Mouse (Mus musculus): Measurements from ENCODE around the gene Egfl7.

The Egfl7 gene

DNA sequence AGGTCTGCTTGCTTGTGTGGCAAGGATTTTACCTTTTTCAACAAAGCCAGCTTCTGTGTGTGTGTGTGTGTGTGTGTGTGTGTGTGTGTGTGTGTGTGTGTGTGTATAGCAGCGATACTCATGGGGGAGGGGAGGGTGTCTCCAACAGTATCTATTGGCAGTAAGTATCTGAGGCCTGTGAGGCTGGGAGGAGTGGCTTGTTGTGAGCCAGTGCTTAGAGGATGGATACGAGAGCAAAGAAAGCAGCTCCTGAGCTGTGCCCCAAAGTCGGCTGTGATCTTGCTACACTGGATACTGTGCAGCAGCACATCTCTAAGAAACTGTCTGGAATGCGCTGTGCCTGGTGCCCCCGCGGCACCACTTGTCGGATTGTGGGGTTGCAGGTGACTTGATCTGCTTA, 38.1 kb downstream of the Egfl7 start:
- no peak for DNase-seq

DNA sequence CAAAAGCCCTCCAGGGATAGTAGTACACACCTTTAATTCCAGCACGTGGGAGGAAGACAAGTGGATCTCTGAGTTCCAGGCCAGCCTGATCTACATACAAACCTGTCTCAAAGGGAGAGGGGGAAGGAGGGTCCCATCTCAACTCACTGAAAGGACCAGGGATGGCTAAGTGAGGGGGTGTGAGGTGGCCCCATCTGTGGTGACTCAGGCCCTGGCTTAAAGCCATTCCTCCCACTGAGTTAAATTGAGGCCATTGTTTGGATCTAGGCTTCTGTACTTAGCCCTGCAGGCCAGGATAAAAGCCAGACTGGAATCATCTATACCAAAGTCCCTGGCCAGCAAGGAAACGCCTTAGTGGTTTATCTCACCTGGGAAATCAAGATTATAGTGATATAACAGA, 41.4 kb downstream of the Egfl7 start:
- DNase-seq, result no peak

DNA sequence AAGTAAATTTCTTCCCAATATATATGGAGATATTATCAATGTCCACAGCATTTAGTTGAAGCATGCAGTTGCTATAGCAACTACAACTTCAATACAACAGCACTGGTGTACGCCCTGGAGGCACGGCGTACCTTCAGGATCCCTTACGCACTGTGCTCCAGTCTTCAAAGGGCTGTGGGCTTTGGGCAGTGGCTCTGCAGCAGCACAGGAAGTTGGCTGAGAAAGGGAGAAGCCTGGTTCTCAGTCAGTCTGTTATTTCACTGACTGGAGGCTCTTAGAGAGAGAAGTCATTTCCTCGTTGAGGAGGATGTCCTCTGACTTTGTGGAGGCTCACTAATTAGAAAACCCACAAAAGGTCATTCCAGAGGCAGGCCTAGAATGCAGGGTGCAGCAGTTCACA, 43.2 kb downstream of the Egfl7 start:
- DNase-seq, result no peak

DNA sequence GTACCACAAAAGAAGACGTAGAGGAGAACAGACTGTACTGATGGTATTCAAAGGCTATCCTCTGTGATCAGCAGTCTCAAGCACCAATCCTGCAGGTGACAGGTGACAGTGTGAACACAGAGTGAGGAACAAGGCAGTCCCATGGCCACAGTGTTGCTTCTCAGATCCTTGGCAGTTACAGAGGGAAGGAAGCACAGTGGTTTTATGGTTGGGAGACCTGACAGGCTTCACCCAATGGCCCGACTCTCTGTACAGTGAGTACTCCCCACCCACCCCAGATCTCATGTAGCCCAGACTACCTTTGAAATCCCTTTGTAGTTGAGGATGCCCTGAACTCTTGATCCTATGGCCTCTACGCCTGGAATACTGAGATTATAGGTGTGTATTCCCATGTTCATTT, 45.6 kb downstream of the Egfl7 start:
- no peak for DNase-seq

DNA sequence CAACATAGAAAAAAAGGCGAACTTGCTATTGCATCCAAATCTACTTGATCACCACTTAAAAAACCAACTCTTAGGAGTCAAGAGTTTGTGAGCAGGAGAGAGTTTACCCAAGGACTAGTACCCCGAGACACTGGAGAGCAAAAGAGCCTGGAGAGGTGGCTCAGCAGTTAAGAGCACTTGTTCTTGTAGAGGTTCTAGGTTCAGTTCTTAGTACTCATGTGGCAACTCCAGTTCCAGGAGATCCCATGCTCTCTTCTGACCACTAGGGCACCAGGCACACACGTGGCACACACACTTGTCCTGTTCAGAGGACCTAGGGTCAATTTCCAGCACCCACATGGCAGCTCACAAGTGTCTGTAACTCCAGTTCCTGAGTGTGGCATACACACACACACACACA, 46.3 kb downstream of the Egfl7 start:
- DNase-seq, result no peak

DNA sequence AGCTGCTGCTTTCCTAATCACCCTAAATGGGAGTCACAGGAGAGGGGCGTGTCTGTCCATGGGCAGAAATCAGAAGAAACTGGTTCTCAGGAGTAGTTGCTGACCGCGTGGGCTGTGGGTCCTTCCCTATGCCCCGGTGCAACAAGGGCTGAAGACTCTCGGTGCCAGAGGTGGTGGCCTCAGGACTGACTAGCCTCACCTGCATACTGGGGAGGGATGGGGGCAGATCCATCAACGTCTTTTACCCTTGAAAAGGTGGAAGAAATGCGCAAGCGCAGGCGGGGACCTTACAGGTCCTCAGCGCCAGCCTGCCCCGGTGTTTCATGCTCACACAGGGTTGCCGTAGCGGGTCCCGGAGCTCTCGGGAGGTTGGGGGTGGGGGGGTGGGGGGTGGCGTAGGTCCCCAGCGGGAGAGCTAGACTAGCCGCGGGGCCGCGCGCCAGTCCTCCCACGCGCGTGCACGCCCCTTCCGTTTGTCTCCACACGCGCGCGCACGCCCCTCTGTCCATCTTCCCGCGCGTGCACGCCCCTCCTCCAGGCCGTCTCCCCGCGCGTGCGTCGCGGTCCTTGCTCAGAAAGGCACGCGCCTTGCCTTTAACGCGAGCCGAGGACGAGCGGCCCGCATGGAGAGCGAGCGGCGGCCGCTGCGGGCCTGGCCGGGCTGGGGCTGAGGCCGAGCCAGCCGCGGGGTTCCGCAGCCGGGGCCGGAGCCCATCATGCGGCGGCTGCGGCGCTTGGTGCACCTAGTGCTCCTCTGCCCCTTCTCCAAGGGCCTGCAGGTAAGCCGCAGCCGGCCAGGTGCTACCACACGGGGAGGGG, 48.3 kb downstream of the Egfl7 start, which contains the start of gene Fam69b:
Gene Fam69b (plus strand): TSS at position 537 of the 819 bp plus-strand sequence.
- peak; percentile 96 for DNase-seq

DNA sequence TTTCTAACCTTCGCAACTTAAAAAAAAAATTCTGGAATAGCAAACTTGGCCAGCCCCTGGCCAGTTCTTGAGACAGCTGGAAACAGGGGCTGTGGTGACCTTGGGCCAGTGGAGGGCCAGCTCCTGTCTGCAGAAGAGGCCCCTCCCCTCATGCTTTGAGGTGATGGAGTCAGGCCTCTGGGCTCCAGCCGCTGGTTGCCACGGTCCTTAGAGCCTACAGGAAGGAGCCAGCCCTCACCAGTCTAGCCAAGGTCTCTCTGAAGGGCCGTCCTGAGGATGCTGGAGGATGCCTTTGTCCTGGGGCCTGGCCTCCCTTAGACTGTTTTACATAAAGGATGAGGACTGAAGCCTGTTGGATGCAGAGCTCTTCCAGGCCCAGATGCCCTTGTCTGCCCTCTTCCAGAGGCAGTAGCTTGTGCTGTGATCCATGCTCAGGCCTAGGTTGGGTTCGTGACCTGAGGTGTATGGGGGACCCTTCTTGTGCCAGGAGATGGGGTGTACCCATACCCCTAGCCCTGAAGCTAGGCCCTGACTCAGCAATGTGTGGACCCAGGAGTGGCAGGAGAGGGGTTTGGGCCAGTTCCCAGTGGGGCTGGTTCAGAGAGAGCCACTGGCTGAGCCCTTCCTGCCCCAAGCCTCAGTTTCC, 49.1 kb downstream of the Egfl7 start:
- DNase-seq, result peak; percentile 59

DNA sequence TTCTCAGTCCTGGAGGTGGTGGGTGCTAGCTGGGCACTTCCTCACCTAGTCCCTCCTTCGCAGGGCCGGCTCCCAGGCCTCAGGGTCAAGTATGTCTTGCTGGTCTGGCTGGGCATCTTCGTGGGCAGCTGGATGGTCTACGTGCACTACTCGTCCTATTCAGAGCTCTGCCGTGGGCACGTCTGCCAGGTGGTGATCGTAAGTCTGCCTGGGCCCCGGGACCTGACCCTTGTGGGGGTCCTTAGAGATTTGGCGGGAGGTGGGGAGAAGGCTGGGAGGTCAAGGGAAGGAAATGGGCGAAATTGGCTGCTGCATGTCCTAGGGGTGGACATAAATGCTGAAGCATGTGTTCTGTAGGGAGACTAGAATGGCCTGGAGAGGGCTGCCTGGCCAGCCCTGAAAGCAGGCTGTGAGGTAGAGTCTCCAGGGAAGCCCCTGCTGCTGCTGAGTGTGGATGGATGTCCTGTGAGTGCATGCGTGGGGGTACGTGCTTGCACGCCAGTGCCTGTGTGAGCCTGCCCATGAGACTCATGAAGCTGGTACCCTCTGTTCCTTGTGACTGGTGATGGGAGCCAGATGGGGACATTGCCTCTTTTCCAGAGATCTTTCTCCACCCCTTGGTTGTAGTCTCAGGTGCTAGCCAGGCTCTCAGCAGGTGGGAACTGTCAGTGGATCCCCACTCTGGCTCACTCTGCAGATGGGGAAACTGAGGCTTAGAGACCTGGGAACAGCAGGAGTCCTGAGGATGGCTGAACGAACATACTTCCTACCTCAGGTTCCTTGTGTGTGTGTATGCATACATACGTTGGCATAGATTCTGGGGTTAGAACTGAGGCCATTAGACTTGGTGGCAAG, 53.0 kb downstream of the Egfl7 start:
- DNase-seq, result no peak

DNA sequence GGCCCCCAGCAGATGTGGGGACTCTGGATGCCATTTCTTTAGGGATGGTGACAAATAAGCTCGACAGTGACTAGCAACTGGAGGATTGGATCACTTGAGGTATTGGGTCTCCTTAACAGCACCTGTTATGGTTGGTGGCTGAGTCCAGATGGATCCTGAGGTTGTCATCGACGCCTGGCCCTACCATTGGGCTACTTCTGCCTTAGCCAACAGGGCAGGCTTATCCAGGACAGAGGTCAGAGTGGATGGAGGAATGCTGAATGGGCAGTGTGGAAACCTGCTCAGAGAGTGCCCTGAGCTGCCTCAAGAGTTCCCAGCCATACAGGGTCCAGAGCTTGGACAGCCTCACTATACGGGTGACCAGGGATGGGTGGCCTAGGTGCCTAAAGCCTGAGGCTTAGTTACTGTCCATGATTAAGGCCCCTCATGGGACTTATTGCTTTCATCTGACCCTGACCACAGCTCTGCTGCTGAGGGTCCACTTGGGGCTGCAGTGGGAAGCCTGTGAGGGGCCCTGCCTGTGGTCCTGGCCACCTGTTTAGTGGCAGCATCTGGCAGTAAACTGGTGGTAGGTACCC, 54.2 kb downstream of the Egfl7 start:
- DNase-seq, result no peak

DNA sequence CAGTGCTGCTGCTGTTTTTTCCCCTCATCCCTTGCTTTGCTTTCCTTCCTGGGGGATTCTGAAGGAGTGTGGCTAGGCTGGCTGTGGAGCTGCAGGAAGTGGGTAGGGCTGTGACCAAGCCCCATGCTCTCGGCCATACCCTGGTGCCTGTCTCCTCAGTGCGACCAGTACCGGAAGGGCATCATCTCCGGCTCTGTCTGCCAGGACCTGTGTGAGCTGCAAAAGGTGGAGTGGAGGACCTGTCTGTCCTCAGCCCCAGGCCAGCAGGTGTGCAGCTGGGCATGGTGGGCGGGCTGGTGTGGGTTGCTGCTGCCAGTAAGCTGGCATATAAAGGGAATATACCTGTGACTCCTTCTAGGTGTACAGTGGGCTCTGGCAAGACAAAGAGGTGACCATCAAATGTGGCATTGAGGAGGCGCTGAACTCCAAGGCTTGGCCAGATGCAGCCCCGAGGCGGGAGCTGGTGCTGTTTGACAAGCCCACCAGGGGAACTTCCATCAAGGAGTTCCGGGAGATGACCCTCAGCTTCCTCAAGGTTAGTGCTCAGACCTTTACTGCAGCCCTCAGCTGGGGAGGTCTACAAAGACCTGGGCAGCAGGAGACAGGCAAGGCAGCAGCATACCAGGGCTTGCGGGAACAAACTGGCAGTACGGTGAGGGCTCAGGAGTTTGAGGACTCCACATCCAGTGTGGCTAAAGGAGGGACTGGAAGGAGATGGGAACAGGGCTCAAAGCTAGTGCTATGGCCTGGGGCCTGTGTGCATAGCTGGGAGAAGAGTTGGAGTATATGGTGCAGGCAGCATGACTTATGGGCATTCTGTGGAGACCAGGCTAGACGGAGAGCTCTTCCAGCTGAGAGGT, 55.0 kb downstream of the Egfl7 start:
- DNase-seq, result peak; percentile 17

DNA sequence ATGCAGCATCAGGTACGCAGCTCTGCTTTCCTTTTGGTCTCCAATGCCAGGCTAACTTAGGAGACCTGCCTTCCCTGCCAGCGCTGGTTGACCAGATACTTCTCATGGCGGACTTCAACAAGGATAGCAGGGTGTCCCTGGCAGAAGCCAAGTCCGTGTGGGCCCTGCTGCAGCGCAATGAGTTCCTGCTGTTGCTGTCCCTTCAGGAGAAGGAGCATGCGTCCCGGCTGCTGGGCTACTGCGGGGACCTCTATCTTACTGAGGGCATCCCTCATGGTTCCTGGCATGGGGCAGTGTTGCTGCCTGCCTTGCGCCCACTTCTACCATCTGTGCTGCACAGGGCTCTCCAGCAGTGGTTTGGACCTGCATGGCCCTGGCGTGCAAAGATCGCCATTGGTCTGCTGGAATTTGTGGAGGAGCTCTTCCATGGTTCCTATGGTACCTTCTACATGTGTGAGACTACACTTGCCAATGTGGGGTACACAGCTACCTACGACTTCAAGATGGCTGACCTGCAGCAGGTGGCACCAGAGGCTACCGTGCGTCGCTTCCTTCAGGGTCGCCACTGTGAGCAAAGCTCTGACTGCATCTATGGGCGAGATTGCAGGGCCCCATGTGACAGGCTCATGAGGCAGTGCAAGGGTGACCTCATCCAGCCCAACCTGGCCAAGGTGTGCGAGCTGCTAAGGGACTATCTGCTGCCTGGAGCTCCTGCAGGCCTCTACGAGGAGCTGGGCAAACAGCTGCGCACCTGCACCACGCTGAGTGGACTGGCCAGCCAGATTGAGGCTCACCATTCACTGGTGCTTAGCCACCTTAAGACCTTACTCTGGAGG, 55.9 kb downstream of the Egfl7 start:
- DNase-seq, result peak; percentile 17

DNA sequence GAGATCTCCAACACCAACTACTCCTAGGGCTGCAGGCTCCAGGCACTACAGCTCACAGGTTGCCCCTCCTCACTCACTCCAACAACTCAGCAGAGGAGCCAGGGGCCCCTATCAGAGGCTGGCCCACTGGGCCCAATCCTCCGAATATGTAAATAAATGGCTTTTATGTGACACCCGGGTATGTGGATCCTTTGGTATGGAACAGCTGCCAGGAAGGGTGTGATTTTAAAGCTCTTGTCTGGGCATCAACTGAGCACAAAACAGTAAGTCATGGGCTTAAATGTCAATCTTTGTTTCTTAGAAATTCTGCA, 56.5 kb downstream of the Egfl7 start:
- DNase-seq, result no peak

DNA sequence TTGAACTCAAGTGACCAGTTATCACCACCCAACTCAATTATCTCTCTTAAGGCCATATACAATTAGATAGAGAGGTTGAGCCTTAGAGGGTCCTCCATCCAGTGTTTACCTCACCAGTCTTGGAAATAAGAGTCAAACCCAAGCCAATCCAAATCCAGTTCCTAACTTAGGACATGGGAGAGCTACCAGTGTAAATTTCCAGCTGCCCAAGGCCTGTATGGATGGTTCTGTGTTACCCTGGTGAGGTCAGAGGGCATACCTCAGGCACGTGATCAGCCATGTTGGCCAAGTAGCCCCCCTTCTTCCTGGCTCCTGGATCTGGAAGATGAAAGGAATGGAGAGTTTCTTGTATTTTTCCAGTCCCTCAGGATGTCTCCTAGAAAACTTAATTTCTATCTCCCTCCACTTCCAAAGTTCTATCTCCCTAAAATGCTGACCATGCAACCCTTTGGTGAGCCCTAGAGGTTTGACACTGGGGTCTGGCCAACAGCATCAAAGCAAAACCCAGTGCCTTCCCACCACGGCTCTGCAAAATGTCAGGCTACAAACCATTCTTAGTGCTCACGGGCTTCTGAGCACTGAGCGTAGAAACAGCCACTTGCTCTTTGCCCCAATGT, 57.6 kb downstream of the Egfl7 start:
- DNase-seq, result no peak

DNA sequence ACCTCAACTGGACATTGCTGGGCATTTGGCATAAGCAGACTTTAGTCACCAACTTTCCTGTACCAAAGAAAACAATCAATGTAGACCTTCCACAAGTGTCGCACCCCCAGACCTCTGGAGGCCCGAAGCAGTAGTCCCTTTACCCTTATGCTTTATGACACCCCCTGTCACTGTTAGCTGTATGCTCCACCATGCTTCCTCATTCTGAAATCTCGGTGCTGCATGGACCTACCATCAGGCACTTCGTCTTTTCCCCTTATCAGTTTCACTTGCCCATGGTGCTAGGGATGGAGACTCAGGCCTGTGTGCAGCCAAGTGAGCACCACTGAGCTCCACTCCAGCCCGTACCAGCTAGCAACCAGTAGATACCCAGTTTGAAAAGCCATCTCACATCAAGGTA, 58.2 kb downstream of the Egfl7 start:
- no peak for DNase-seq

DNA sequence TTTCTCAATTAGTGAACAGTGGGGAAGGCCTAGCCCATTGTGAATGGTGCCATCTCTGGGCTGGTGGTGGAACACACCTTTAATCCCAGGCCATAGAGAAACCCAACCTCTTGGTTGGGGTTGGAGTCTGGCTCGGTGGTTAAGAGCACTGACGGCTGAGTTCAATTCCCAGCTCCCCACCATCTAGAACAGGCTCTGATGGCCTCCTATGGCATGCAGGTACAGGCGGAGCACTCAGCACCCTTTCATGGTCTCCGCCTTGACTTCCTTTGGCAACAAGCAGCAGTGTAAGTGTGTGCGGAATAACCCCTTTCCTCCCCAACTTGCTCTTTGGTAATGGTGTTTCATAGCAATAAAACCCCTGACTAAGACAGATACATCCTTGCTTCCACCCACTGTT, 58.8 kb downstream of the Egfl7 start:
- no peak for DNase-seq

DNA sequence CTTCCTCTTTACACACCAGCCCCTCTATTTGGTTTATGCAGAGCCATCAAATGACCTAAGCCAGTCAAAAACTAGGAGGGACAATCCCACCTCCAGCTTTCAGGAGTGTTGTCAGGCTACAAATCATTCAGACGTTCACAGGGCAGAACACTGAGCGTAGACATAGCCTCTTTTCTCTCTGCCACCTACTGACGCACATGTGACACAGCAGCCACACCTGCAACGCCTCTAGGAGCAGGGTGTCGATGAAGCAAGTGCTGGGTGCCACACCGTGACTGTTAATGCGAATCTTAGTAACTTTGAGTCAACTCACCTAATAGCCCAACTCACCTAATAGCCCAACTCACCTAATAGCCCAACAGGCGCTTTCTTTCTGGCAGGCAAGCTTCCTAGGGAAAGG, 59.3 kb downstream of the Egfl7 start:
- DNase-seq, result peak; percentile 54

DNA sequence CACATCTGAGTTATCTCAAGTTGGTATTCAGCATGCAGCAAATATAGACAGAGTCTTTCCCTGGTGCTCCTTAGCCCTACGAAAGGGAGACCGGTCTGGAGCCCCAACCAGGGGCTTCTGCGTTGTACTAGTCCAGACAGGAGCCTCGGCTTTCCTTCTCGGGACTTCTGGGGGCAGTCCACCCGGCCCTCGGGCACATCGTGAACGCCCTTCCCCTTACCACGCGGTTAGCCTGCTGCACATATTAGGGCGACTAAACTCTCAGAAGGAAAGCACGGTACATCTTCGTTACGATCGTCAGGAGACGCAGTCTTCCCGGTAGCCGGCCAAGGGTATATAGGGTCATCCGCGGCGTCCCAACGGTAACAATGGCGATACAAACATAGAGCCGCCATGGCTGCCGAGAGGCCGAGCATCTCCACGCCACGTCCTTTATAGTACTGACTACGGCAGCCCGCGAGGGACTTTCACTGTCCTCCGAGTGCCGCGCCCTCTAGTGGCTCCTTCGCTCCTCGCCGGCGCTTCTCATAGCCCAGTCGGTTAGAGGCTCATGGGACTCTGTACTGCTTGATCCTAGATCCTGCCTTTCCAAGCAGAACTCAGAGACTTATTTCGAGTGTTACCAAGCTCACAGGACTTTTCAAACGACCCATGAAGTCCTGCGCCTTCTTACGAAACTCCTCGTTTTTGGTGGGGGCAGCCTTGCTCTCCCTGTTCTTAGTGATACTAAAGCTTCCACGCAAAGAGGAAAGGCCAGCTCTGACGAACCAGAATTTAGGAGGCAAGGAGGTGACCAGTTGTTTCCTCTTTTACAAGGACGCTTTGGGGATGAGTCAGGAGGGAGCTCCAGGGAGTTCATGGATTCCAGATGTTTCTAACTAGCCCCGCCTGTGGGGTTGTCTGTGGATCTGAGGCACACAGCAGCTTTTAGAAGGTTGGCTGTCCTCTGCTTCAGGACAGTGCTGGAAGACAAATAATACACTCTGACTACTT, 60.3 kb downstream of the Egfl7 start:
- peak; percentile 98 for DNase-seq

DNA sequence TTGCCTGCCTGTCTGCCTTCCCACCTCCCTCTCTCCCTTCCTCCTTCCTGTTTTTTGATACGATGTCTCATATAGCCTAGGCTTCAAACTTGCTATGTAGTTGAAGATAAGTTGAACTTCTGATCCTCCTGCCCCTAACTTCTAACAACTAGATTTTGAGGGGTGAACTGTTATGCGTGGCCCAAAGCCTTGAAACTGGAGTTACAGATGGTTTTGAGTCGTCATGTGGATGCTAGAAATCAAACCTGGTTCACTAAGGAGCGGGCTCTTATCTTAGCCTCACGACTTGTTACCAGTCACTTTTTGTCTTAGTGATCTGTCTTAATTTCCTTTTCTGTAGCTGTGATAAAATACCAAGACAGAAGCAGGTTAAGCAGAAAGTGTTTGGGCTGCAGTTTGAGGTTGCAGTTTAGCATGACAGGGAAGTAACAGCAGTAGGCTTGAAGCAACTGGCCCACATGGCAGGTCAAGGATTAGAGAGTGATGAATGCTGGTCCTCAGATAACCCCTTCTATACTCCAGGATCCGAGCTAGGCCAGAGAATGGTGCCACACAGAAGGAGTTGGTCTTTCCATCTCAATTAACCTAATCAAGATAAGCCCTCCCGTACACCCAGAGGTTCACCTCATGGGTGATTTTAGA, 61.3 kb downstream of the Egfl7 start:
- no peak for DNase-seq

All from embryo, embryonic 11 days (tissue).